13 mouse cellular contexts compared by ENCODE assay signal in genomic region chr4:139828283-139828678, GRCm38 (mm10). TPM values are rescaled to one million over a fixed set of nuclear protein-coding genes. Genes with fewer than 3 reads are reported as not detected.
DNase-seq lines count a peak whose midpoint lies in the region; ATAC-seq and TF ChIP-seq lines count a peak whose summit lies in the region.
"Had no signal": no experiment of that assay in that cellular context is flagged by ENCODE, and none has a peak within 500 bp of the region (broad histone marks: within the 10 kb centered on the region; RNA-seq: fewer than 3 reads in every experiment).

No protein-coding gene starts in this region.

- no peak for ATAC-seq in limb, embryonic 11.5 days (ENCODE audit: insufficient number of reproducible peaks, low FRiP score, low TSS enrichment, low read depth)
- ATAC-seq in forebrain, embryonic 11.5 days (replicated peaks; ENCODE audit: low FRiP score) = no peak
- no peak for ATAC-seq in hindbrain, postnatal 0 days
- no peak for ATAC-seq in neural tube, embryonic 13.5 days (ENCODE audit: low read depth)
- ATAC-seq: activated CD4-positive, CD25-positive, alpha-beta regulatory T cell, adult 4 months had no signal

- no peaks in the 10 kb centered on the region for H3K9me3 ChIP-seq in limb, embryonic 11.5 days (ENCODE audit: control insufficient read depth, low read length)
- no peaks in the 10 kb centered on the region for H3K9me3 ChIP-seq in limb, embryonic 10.5 days (replicated peaks)
- no peaks in the 10 kb centered on the region for H3K9me3 ChIP-seq in forebrain, embryonic 11.5 days (ENCODE audit: control insufficient read depth, low read length)
- H3K9me3 ChIP-seq in hindbrain, postnatal 0 days (ENCODE audit: low read length) = no peaks in the 10 kb centered on the region
- no peaks in the 10 kb centered on the region for H3K9me3 ChIP-seq in neural tube, embryonic 13.5 days
- H3K9me3 ChIP-seq: megakaryocyte, embryonic 14.5 days had no signal

- H3K27ac ChIP-seq in limb, embryonic 11.5 days (replicated peaks; ENCODE audit: low read depth, low read length) = no peak overlapping the region
- no peak overlapping the region for H3K27ac ChIP-seq in limb, embryonic 10.5 days
- H3K27ac ChIP-seq in forebrain, embryonic 11.5 days (ENCODE audit: low read depth, low read length) = no peak overlapping the region
- H3K27ac ChIP-seq in hindbrain, postnatal 0 days = no peak overlapping the region
- no peak overlapping the region for H3K27ac ChIP-seq in neural tube, embryonic 13.5 days (replicated peaks)
- H3K27ac ChIP-seq: liver, embryonic 14.5 days had no signal

- H3K27me3 ChIP-seq in limb, embryonic 11.5 days (ENCODE audit: control insufficient read depth, insufficient read depth, low read length) = peaks cover 96% of the 10 kb centered on the region
- H3K27me3 ChIP-seq in limb, embryonic 10.5 days (ENCODE audit: low read depth, poor library complexity, severe bottlenecking) = peaks cover 100% of the 10 kb centered on the region
- H3K27me3 ChIP-seq in forebrain, embryonic 11.5 days (ENCODE audit: control insufficient read depth, insufficient read depth, low read length) = peaks cover 99% of the 10 kb centered on the region
- peaks cover 75% of the 10 kb centered on the region for H3K27me3 ChIP-seq in hindbrain, postnatal 0 days (ENCODE audit: insufficient read depth, low read length)
- H3K27me3 ChIP-seq in neural tube, embryonic 13.5 days = peaks cover 97% of the 10 kb centered on the region

- WGBS in limb, embryonic 11.5 days = under 1% methylated on average over 37 of the region's 37 CpGs
- under 1% methylated on average over 37 of the region's 37 CpGs for WGBS in limb, embryonic 10.5 days
- 4% methylated on average over 37 of the region's 37 CpGs for WGBS in forebrain, embryonic 11.5 days
- WGBS in hindbrain, postnatal 0 days = 4% methylated on average over 37 of the region's 37 CpGs
- WGBS in neural tube, embryonic 13.5 days = 4% methylated on average over 37 of the region's 37 CpGs

- peaks cover 9% of the 10 kb centered on the region for H3K4me1 ChIP-seq in limb, embryonic 11.5 days (ENCODE audit: control insufficient read depth, insufficient read depth, low read length)
- peaks cover 37% of the 10 kb centered on the region for H3K4me1 ChIP-seq in limb, embryonic 10.5 days
- peaks cover 42% of the 10 kb centered on the region for H3K4me1 ChIP-seq in forebrain, embryonic 11.5 days (replicated peaks; ENCODE audit: control insufficient read depth, insufficient read depth, low read length)
- H3K4me1 ChIP-seq in hindbrain, postnatal 0 days (ENCODE audit: insufficient read depth, low read length) = no peaks in the 10 kb centered on the region
- peaks cover 90% of the 10 kb centered on the region for H3K4me1 ChIP-seq in neural tube, embryonic 13.5 days (replicated peaks)
- H3K4me1 ChIP-seq: megakaryocyte, embryonic 14.5 days had no signal

- no peak overlapping the region for H3K9ac ChIP-seq in limb, embryonic 11.5 days (ENCODE audit: low read length)
- H3K9ac ChIP-seq in forebrain, embryonic 11.5 days (ENCODE audit: low read length) = no peak overlapping the region
- no peak overlapping the region for H3K9ac ChIP-seq in hindbrain, postnatal 0 days (replicated peaks; ENCODE audit: low read length)
- peak overlapping the region; percentile 31; the same call in 1 of the 2 replicates for H3K9ac ChIP-seq in neural tube, embryonic 13.5 days
- H3K9ac ChIP-seq: liver, embryonic 14.5 days had no signal

- no peaks in the 10 kb centered on the region for H3K36me3 ChIP-seq in limb, embryonic 11.5 days (ENCODE audit: control insufficient read depth, insufficient read depth, low read length)
- no peaks in the 10 kb centered on the region for H3K36me3 ChIP-seq in limb, embryonic 10.5 days
- H3K36me3 ChIP-seq in forebrain, embryonic 11.5 days (ENCODE audit: control insufficient read depth, insufficient read depth, low read length) = no peaks in the 10 kb centered on the region
- no peaks in the 10 kb centered on the region for H3K36me3 ChIP-seq in hindbrain, postnatal 0 days (ENCODE audit: insufficient read depth, low read length)
- H3K36me3 ChIP-seq in neural tube, embryonic 13.5 days = no peaks in the 10 kb centered on the region

- peak; percentile 56 for DNase-seq in limb, embryonic 11.5 days (ENCODE audit: low spot score)
- DNase-seq in limb, embryonic 10.5 days (ENCODE audit: low spot score) = no peak
- DNase-seq in forebrain, embryonic 11.5 days (ENCODE audit: low spot score) = no peak
- DNase-seq in hindbrain, postnatal 0 days (ENCODE audit: low spot score) = no peak
- no peak for DNase-seq in lung, postnatal 36 days
- no peak for DNase-seq in spleen, postnatal 10 days (ENCODE audit: low spot score in 2 of 2)
- DNase-seq: kidney, adult 2 months had no signal

- TF ChIP-seq CTCF in hindbrain, postnatal 0 days (IDR thresholded peaks at IDR 0.05; ENCODE audit: low read depth) = no peak

- no peak overlapping the region for H3K4me2 ChIP-seq in limb, embryonic 11.5 days (ENCODE audit: low read depth, severe bottlenecking)
- 0 out of 2 replicates have a peak overlapping the region, but pooled peaks have one; percentile 2 for H3K4me2 ChIP-seq in forebrain, embryonic 11.5 days (ENCODE audit: low read depth, low read length, severe bottlenecking)
- peak overlapping the region; percentile 35 for H3K4me2 ChIP-seq in hindbrain, postnatal 0 days (ENCODE audit: low read depth, low read length)
- peak overlapping the region; percentile 58 for H3K4me2 ChIP-seq in neural tube, embryonic 13.5 days

- H3K4me3 ChIP-seq in limb, embryonic 11.5 days (ENCODE audit: low read depth, low read length) = 0 out of 2 replicates have a peak overlapping the region, but pooled peaks have one; percentile 8
- H3K4me3 ChIP-seq in limb, embryonic 10.5 days = no peak overlapping the region
- H3K4me3 ChIP-seq in forebrain, embryonic 11.5 days (ENCODE audit: low read depth, low read length) = no peak overlapping the region
- H3K4me3 ChIP-seq in hindbrain, postnatal 0 days (ENCODE audit: low read length) = peak overlapping the region; percentile 15
- peak overlapping the region; percentile 26 for H3K4me3 ChIP-seq in neural tube, embryonic 13.5 days

RNA-seq across cellular contexts. Expression of gene Pax7, which starts 5.0 kb away (rescaled TPM):
- polyA plus RNA-seq in limb, embryonic 11.5 days (2014; fragmentation: Nextera tagmentation; extraction: Ambion mirVana) = 0.25 and 0.31 TPM in 2 replicates
- polyA plus RNA-seq in limb, embryonic 10.5 days (2016; fragmentation: Nextera tagmentation; extraction: Ambion mirVana) = 0.11 and 0.14 TPM in 2 replicates
- 0.57 and 0.73 TPM in 2 replicates for polyA plus RNA-seq in forebrain, embryonic 11.5 days (2014; fragmentation: Nextera tagmentation; extraction: Ambion mirVana)
- 2.6 and 3.6 TPM in 2 replicates for total RNA-seq in hindbrain, postnatal 0 days (2014; rRNA removed)
- 0.30 and 0.41 TPM in 2 replicates for polyA plus RNA-seq in hindbrain, postnatal 0 days (2015; fragmentation: Nextera tagmentation; extraction: Ambion mirVana)
- polyA plus RNA-seq in neural tube, embryonic 13.5 days (2015; fragmentation: Nextera tagmentation; extraction: Ambion mirVana) = 0.50 and 0.70 TPM in 2 replicates
- total RNA-seq: granulocyte monocyte progenitor cell, adult 5-6 weeks had no signal
- polyA plus RNA-seq: activated CD4-positive, CD25-positive, alpha-beta regulatory T cell, adult 4 months; liver, embryonic 14.5 days; stomach, embryonic 14.5 days had no signal

Comparison
In these comparisons a context has a peak if more than half of its experiments do, and no peak if none do; other contexts are left out.
1. H3K4me3 ChIP-seq: peak in limb, embryonic 11.5 days (single experiment), hindbrain, postnatal 0 days (single experiment) and neural tube, embryonic 13.5 days (single experiment); none in limb, embryonic 10.5 days (single experiment) and forebrain, embryonic 11.5 days (single experiment).